Mouse (Mus musculus): Measurements from ENCODE around the gene Gramd2.
"Not testable (repeated sequence)": the region's sequence is repeated elsewhere in the genome, so short reads cannot be mapped to it uniquely, and the experiment has no call there.

The Gramd2 gene

DNA sequence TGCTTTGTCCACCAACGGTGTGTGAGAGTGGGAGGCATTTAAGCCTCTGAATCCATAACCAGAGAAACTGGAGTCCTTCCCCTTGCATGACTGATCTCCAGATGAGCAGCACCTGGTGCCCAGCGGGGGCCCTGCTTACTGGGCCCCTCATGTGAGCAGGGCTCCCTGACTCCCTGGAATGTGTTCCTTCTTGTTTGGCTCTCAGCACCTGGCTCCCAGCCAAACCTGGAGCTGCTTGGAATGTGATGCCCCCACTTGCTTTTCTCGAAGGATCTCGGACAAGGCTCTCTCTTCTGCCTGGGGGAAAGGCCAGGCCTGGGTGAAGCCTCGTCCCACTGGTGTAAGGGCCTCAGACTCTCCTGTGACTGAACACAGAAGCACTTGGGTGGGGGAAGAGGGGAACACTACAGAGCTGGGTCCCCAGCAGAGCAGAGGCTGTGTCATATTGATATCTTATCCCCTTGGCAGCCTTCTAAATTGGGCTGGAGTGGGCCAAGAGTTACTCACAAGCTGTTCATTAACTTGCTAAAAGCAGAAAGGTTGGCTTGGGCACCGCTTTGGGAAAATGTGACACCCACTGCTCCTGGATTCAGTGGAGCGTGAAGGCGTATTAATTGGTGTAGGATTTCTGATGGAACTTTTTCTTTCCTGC is 44.0 kb downstream of the Gramd2 start:
- peak; percentile 50 for DNase-seq

DNA sequence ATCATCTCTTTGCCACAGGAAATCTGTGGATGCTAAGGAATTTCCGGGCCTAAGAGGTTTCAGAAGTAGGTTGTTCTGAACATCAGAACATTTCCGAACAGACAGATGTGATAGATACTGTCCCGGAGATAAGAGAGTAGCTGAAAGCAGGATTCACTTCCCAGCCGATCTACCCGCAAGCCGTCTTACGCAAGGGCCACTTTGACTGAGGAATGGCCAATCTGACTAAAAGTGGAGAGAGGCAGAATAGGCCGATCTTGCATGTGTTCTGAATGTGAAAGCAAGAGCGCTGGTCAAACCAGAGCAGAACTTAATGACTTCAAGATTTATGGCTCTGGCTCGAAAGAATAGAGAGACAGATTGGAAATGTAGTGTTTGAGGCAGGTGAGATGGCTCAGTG is 45.6 kb downstream of the Gramd2 start:
- no peak for DNase-seq

DNA sequence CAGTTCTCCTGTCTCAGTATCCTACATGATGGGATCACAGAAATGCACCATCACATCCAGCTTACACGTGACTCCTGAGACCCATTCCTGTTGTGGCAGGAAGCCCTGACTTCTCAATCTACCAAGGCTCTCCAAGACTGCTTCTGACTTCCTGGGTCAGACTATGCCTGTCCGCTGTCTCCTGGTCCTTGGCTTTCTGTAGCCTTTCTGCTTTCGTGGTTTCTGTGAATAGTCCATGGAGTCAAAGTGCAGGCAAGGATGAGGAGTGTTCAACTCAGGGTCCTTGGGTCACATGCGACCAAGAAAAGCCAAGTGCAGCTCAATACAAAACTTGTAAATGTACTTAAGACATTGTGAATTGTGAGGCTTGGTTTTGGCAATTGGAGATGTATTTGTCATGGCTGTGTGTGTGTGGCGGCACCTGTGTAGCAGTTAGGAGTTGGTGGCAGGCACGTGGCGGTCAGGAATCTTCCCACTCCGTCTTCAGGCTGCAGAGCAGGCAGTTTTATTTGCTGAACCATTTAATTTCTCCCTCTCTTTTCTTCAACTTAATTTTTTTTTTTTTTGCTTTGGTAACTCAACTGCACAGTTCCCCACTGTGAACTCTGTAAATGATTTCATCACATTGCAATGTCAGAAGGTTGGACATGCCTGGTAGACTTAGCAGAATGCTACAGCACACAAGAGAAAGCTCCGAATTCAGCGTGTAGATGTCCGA is 47.8 kb downstream of the Gramd2 start:
- DNase-seq, result no peak

DNA sequence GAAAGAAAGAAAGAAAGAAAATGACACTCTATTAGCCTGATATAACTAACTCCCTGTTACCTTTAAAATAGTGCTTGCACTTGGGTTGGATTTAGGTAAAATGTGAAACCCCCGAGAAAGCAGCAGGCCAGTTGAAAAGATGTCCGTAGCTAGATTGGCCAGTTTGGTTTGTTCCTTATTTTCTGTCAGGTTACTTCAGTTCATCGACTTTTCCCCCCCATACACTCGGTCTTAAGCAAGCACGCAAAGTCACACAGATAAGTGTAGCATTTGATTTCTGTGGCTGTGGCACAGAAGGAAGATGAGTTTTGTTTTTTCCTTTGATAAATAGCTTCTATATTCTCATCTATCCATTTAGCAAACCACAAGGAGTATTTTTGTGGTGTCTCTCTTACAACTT is 51.2 kb downstream of the Gramd2 start:
- no peak for DNase-seq

DNA sequence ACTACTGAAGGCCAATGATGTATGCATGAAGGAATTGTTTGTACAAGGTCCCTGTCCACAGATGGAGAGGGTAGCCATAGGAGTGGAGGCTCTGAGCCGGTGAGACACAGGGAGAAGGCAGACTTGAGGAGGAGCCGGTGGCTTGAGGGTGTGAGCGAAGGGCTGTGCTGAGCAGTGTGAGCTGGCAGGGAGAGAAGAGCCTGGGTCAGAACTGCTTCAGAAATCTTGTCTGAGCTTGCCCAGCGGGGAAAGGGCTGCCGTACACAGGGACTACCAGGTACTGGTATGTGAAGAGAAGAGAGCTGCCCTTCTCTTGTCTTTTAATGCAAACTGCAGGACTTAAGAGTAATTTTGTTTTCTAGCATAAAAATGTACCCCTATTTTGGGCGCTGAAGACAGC is 53.1 kb downstream of the Gramd2 start:
- DNase-seq, result no peak

DNA sequence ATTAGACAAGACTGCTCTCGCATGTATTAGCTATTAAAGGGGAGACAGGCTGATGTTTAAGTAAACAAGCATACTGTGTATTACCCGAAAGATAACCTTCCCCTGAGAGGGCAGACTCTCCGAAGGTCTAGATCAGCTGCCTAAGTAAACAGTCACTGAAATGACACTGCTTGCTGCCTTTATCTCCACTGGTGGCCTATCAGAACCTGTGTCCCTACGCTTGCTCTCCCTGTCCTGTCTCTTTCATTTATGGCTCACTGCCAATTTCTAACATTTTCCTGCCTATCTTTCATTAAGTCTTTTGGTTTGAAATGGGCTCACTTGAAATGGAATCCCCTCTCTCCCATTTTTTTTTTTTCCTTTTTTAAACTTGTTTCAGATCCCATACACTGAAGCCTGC is 55.5 kb downstream of the Gramd2 start:
- no peak for DNase-seq

DNA sequence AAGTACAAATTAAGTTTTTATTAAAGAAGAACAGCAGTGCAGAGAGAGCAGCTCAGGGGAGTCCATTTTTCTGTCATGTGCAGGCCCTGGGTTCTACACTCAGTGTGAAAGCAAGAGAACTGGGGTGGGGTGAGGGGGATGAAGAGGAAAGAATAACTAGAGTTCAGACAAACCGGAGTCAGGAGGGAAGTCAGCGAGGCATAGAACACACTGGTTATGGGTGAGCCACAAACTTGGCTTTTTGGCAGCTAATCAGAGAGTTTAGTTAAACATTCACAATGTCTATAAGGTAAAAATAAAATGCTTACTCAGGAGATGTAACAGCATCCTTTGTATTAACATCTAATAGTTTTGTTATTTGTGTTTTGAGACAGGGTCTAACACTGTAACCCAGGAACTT is 60.6 kb downstream of the Gramd2 start:
- no peak for DNase-seq

DNA sequence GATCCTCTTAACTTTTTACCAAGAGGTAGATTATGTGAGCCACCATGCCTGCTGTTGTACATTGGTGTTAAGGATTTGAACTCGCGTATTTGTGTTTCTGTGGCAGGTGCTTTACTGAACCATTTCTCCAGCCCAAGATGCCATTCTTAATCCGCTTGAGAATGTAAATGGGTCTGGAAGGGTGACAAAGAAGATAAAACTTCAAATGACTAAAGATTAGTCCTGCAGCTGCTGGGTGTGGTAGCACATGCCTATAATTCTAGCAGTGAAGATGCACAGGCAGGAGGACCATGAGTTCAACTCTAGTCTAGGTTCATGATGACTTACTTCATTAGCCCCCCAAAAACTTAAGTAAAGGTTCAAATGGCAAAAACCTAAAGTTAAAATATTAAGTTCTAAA is 64.0 kb downstream of the Gramd2 start:
- DNase-seq, result no peak

DNA sequence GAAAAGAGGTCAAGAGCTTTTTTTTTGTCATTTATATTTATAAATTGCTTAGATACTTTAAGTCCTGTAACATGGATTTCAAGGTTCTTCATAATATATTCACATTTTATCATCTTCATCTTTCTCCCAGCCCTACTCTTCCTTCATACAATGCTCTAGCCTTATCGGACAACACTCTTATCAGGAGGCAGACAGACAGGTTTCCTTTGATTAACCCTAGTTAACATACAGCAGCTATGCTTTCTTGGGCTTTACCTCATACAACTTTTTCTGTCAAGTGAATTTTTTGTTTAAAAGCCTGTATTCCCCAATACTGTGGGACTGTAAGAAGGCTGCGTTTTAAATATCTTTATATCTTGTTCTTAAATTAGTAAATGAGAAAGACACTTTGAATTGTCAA is 68.4 kb downstream of the Gramd2 start:
- DNase-seq, result no peak

DNA sequence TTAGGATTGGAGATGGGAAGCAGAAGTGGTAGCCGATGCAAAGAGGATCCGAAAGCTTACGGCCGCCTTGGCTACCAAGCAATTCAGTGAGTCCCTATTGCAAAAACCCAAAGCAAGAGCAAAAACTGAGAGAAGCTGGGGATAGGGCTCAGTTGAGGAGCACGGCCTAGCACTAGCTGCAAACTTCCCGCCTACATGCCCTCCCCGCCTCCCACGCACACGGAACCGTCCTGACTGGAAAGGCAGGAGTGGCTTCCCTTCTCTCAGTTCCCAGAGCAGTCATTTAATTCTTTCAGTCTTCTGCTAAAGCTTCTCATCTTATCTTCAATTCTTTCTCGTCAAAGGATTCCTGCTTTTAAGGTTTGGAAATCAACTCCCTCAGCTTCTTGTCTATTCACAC is 69.0 kb downstream of the Gramd2 start:
- DNase-seq, result peak; percentile 36

DNA sequence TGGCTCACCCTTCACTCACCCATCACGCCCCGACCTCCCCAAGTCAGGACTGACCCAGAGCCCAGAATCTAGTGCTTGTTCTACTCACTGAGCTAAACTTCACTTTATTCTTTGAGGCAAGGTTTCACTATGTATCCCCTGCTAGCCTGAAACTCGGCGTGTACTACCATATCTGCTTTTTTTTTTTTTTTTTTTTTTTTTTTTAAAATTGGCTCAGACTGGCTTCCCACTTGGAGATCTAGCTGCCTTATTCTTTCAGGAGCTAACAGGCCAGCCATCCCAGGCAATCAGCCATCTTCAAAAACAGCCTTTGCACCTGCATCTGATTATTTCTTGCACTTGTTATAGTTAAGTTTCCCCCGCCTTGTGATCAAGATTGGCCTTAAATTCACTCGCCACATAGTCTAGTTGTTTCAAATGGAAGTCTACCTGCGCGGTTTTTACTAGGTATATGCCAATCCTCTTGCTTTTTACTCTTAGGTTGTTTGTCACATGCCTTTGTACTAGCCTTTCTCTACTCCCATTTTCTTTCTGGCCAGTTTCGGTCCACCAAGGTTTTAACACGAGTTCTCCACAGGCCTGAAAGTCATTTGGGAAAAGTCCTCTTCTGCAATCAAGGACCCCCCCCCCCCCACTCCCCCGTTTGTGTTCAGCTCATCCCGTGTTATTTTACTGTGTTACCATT is 69.8 kb downstream of the Gramd2 start:
- peak; percentile 50 for DNase-seq

DNA sequence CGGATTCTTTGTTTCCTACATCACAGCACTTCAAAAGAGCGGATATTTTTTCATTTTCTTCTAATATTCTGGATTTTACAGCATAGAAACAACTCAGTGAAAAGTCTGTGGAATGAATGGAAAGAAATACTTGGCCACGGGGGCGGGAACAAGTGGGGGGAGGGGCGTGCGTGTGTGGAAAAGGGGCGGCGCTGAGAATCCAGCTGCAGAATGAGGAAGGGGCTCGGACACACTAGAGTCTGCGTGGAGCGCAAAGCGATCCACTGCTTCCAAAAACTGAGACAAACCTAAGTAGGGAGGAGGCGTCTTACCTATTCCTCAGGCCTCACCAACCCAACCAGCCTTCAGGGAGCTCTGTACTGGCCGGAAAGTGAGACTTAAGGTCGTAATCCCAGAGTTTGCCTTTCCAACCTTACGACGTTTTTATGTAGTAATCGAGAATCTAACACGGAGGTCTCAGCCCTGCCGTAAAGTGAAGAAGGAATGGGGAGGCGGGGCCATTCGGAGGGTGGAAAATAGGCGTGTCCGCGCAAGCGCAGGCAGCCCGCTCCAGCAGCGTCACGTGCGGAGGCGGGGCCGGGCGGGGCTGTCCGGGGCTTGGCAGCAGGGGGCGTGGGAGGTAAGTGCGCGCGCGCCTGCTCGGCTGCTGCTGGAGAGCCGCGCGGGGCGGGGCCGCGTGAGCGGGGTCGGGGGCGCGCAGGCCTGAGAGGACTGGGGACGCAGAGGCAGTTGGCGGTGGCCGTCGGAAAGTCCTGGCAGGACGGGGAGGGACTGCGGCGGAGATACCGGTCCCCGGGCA is 70.5 kb downstream of the Gramd2 start, which contains the start of the genes Senp8 and Myo9a:
Gene Senp8, minus strand, starts transcription at position 444 of the 799 bp plus-strand sequence.
Gene Myo9a, plus strand, starts transcription at position 630 of the 799 bp plus-strand sequence.
- peak; percentile 99 for DNase-seq

DNA sequence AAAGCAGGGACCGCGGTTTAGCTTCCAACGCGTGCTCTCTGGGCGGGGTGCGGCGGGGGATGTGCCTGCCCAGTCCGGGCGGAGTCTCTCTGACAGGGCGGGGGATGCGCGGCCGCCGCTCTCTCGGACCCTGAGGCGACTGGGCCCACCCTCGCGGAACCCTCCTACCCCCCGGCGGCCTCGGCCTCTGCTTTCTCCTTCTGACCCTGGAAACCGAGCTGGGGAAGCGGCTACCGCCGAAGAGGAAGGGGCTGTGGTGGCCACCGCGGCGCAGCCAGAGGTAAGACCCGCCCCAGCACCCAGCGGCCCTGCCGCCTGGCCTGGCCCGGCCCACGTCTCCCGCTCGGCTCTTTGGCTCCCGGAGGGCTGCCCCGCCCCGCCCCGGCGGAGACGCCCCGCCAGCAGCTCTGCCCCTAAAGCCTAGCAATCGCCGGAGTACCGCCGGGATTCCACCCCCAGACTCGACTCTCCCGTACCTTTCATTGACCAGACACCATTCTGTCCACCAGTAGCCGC is 71.2 kb downstream of the Gramd2 start:
- no peak for DNase-seq

DNA sequence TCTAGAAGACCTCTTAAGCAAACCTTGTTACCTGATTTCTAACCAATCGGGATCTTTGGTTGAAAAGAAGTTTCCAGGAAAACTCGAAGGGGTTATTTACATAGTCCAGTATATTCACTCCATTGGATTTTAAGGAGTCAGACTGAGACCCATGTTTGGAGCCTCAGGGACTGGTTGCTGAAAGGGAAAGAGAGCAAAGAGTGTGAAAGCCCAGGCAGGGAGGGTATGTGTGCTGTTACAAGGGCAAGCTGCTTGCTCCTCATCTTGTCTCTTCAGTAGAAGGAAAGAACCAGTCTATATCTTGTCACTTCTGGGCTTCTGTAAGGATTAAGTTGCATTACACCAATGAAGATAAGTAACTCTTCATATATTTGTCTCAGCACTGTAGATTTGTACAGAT is 72.0 kb downstream of the Gramd2 start:
- DNase-seq, result peak; percentile 42

DNA sequence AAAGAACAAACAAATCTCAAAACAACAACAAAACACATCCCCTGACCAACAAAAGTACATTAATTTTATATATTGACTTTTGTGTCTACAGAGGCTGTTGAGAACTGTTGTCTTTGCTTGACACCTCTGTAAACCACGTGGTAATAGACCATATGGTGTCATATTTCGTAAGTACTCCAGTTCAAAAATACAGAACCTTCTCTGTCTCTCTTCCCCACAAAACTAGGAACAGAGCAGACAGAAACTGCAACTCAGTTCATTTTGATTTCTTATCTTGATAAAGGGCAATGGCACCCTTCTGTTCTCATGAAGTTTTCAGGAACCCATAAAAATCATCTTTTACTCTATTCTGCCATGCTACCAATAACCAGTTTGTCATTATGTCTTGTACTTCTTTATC is 75.3 kb downstream of the Gramd2 start:
- DNase-seq, result no peak

DNA sequence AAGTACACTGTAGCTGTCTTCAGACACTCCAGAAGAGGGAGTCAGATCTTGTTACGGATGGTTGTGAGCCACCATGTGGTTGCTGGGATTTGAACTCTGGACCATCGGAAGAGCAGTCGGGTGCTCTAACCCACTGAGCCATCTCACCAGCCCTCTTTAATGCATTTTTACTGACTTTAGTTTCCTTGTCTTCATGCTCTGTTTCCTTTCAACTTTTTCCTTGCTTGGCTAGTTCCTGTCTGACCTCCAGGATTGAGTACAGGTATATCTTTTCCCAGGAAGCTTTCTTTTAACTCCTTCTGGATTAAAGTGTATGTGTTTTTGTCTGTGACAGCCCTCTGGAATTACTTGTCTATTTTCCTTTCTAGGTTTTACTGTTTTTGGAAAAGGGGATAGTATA is 77.1 kb downstream of the Gramd2 start:
- not testable (repeated sequence) for DNase-seq

DNA sequence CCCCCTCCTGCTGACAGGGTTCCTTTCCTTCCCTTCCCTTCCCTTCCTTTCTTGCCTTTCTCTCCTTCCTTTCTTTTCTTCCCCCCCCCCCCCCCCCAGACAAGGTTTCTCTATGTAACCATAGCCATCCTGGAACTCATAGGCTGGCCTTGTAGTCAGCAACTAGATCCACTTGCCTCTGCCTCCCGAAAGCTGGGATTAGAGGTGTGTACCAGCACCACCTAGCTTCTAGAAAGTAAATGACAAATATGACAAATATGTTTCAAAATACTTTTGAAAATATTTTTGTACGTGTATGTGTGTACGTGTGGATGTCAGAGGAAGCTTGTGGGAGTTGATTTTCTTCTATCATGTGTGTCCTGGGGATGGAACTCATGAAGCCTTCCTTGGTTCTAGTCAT is 80.6 kb downstream of the Gramd2 start:
- no peak for DNase-seq

DNA sequence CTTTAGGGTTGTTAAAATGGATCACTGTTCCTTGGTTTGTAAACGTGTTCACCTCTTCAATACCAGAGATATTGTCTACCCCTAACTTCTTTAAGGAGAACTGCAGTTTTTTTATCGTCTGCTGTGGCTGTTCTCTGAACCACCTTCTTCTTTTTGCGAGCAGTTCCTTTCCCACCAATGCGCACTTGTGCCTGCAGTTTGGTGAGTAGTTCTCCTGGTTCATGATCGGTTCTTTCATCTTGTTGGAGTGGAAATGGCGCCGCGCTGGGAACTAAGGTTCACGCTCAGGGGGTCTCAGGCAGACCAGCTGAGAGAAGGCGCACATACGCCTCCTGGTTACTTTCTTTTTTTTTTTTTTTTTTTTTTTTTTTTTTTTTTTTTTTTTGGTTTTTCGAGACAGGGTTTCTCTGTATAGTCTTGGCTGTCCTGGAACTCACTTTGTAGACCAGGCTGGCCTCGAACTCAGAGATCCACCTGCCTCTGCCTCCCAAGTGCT is 87.1 kb downstream of the Gramd2 start:
- DNase-seq, result not testable (repeated sequence)

Data from cerebellum, adult 9-10 months (tissue).